Mouse (Mus musculus) cerebellum, postnatal 14 days (tissue): ENCODE measurements around the gene Mogat1.
"Not testable (repeated sequence)": the region's sequence is repeated elsewhere in the genome, so short reads cannot be mapped to it uniquely, and the experiment has no call there.

Source experiments
- DNase-seq, 2 experiments: peaks; one replicate each; pipeline ENCODE4 v3.0.0; 2021; ENCODE audit warnings: mixed read lengths in 2 of 2

The Mogat1 gene

GRCm38 (mm10) chr1:78510862-78511261 lies at the start of gene Mogat1:
TSS of gene Mogat1 (plus strand) at chr1:78510991.
- no peak for DNase-seq

DNA sequence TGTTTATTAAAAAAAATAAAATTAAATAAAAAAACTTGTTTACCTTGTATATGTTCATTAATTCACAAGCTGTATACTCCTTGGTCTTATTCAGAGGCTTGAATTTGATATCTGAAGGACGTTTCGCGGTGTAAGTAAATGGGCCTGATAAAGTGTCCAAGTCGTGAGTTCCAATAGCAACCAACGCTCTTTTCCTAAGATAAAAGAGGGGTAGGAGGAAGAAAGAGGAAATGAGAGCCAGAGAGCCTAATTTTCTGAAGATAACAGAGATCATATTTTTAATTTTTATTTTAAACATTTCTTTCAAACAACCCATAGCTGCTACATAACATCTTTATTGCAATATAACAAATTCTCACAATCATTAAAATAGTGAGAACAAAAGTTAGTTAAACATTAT lies 38.4 kb upstream of the Mogat1 start:
- DNase-seq, result no peak

DNA sequence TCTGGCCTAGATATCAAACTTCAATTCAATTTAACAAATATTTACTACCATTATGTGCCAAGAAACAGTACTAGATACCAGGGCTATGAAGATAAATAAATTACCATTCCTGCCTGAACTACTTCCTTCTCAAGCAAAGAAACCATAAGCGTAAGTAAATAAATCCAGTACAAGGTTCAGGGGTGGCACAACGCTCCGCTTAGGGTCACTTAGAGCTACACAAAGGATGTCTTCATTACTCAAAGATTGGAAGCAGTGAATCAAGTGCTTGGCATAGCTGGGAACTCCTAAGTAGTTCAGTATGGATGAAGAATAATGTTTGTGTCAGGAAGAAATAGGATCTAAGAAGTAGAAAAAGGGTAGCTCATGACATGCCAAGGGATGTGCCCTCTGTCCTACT lies 27.4 kb upstream of the Mogat1 start:
- DNase-seq, result no peak

GRCm38 (mm10) chr1:78484361-78484760 lies 26.4 kb upstream of the Mogat1 start:
- no peak for DNase-seq

- DNase-seq, result no peak
These were observed 22.4 kb upstream of the Mogat1 start for GRCm38 (mm10) chr1:78488427-78488751.

DNA sequence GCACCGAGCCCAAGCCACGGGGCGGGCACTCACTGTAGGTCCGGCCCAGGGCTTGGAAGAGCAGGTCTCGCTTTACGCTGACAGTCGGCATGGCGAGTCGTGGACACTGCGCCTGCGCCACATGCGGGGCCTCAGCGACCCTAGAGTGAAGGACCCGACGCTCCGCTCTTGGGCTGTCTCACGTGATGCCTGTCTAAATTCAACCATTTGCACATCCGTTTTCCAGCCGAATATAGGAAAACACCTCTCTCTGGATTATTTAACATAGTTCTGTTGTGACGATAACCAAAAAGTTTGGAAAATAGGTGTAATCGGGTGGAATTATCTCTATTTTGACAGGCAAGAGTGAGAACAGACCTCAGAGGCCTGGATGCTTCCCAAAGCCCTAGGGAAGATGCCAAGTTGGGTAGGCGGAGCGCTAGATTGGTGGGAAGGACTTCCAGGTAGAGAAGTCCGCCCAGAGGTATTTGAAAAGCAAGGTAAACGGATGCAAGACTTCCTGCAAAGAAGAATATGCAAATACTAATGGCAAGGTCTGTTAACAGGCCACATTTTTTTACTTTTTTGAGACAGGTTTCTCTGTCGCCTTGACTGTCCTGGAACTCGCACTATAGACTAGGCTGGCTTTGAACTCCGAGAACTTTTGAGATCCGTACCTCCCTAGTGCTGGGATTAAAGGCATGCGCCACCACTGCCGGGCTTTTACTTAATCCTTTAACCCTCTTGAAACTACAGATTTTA lies 21.9 kb upstream of the Mogat1 start, which contains the start of gene Farsb:
Farsb (minus strand) TSS at position 146 of the 741 bp plus-strand sequence.
- DNase-seq, result peak; percentile 97 to 99

DNA sequence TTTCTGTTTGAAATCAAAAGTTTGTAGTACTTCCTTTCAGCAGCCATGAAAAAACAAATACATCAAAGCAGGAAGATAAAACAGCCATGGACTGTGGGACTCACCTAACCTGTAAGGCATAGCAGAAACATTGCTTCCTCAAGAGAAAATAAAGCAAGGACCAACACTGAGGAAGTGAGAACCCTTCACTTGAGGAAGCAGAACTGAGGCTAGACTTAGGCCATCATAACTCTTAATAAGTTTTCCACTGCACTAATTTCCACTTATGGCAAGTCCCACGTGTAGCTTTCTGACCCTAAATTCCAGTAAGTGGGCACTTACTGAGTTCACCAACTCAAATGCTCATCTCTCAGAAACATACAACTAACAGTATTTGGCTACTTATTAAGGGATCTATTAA lies 20.6 kb upstream of the Mogat1 start:
- no peak for DNase-seq

DNA sequence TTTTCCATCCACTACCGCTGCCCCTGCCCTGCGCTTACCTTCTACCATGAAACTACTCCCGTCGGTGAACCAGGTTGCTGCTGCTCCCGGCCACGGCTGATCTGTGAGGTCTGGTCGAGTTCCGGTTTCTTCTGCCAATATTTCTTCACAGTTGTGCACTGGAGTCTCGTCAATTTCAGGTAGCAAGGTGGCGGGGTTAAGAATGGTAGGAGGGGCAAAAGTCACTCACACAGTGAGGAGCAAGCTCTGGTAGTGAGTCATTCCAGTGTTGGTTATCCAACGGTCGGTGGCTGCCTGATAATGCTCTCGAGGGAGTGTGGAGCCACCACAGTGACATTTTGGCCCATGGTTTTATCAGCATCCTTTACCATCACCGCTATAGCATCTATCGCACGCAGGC lies 9.8 kb upstream of the Mogat1 start:
- DNase-seq, result no peak

DNA sequence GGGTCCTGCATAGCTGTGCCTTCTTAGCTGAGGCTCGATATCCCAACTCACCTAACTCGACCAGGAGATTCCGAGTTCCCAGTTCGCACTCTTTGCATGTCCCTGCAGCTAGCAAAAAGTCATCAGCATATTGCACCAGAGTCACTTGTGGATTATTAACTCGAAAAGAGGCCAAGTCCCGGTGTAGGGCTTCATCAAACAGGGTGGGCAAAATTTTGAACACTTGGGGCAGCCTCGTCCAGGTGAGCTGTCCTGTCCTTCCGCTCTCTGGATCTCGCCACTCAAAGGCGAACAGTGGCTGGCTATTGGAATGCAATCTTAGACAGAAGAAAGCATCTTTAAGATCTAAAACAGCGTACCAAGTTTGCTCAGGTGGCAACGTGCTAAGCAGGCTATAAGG lies 8.9 kb upstream of the Mogat1 start:
- not testable (repeated sequence) for DNase-seq

DNA sequence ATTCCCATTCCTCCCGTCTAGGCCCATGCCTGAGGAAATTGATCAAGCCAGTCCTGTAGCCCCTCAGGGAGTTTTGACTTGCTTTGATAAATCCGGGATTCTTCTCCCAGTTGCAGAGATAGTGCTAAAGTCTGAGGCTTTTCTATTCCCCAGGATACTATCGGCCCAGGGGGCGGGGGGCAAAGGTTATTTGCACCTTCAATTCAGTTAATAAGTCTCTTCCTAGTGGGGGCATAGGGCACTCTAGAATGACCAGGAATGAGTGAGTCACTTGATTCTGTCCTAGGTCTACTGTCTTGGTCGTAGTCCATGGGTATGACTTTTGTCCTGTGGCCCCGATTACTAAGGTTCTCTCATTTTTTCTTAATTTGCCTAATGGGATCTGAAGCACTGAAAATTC lies 8.3 kb upstream of the Mogat1 start:
- DNase-seq, result no peak

DNA sequence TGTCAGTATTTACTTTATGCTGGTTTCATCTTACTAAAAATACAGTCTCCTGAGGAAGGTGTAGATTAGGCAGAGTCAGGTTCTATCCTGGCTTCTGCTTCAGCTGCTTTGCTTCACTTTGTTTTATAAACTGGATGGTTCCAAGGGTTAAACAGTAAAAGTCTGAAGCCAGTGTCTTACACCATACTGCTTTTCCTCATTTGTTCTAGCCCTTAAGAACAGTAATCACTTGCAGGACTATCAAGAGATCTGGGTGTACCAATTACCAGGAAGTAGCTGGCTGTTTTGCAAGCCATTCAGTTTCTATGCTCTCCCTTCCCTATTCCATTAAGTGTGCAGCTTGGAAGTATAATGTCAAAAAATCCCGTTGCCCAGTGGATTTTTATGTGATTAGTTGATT lies 3.7 kb upstream of the Mogat1 start:
- DNase-seq, result no peak

DNA sequence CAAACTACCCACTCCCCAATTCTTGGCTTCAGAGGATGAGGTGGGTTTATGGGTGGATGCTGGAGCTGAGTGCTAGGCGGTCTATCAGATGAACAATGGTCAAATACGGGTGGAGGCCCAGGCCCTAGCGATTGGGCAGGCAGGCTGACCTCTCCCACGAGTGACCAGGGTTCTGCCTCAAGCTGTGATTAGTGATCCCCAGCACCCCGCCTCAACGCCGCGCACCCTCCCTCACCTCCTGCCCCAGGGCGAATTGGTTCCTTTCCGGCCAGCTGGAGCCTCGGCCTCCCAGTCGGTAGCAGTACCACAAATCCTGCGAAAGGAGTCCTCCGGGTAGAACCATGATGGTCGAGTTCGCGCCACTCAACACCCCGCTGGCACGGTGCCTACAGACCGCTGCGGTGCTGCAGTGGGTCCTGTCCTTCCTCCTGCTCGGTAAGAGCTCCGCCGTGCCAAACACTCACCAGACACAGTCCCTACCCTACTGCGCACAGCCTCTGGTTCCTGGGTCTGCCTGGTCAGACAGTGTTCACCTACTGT lies 900 bp downstream of the Mogat1 start, which contains the start of gene BC035947:
BC035947 (minus strand) TSS at position 538 of the 540 bp plus-strand sequence.
- DNase-seq, result peak; percentile 27 to 57

- DNase-seq, result no peak
These were observed 2.0 kb downstream of the Mogat1 start for GRCm38 (mm10) chr1:78512756-78513155.

DNA sequence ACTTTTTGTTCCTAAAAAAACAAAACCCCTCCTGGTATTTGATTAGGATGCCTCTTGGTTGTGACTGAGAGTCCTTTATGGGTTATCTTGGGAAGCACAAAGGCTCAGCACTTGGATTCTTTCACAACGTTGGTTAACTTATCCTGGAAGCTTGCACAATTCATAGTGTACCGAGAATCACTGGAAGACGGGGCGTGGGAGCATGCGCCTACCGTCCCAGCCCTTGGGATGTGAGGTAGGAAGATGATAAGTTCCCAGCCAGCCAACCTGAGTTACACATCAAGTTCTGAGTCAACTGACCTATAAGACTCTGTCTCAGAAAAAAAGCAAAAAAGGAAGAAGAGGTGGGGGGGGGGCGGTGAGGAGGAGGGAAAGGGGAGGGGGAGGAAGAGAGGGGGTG lies 8.1 kb downstream of the Mogat1 start:
- no peak for DNase-seq

- DNase-seq, result peak; percentile 72 to 84
These were observed 14.5 kb downstream of the Mogat1 start for GRCm38 (mm10) chr1:78525189-78525886.

DNA sequence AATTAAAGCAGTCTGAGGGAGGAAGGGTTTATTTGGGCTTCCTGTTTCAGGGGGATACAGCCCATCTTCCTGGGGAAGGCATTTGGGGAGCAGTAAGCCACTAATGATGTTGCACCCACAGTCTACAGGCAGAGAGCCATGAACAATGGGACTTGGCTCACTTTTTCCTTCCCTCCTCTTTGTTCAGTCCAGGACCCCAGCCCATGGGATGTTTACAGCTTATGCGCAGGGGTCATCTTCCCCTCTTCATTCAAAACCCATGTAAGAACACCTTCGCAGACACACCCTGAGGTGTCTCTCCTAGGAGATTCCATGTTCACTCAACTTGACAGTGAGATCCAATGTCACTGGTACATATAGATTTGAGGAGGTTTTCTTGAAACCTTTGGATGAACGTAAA lies 17.6 kb downstream of the Mogat1 start:
- DNase-seq, result no peak

DNA sequence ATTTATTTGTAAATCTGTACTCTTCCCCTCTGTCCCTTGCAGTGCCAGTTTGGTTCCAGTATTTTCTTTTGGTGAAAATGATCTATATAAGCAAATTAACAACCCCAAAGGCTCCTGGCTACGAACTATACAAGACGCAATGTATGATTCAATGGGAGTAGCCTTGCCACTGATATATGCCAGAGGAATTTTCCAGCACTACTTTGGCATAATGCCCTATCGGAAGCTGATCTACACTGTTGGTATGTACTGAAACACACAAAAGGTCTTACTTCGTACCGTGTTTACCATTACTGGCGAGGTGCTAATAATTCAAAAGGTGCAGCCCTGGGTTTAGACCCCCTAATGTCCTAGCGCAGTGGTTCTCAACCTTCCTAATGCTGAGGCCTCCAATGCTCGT lies 18.2 kb downstream of the Mogat1 start:
- no peak for DNase-seq

- DNase-seq, result no peak
These were observed 19.9 kb downstream of the Mogat1 start for GRCm38 (mm10) chr1:78530500-78531215.

GRCm38 (mm10) chr1:78532184-78532800 lies 21.5 kb downstream of the Mogat1 start:
- DNase-seq, result no peak

- no peak for DNase-seq
These were observed 23.8 kb downstream of the Mogat1 start for GRCm38 (mm10) chr1:78534428-78535150.

GRCm38 (mm10) chr1:78536310-78537164 lies 25.7 kb downstream of the Mogat1 start:
- DNase-seq, result peak; percentile 87 to 90
